Mouse (Mus musculus): ENCODE results near the gene Uvssa.
A peak's percentile ranks its signal among the peaks of the same experiment; 100 is the strongest.

The Uvssa gene

GRCm38 (mm10) chr5:33442927-33443710 is 64.8 kb downstream of the Uvssa start:
- DNase-seq (ENCODE audit: extremely low spot score, low spot score), result peak; percentile 84

DNA sequence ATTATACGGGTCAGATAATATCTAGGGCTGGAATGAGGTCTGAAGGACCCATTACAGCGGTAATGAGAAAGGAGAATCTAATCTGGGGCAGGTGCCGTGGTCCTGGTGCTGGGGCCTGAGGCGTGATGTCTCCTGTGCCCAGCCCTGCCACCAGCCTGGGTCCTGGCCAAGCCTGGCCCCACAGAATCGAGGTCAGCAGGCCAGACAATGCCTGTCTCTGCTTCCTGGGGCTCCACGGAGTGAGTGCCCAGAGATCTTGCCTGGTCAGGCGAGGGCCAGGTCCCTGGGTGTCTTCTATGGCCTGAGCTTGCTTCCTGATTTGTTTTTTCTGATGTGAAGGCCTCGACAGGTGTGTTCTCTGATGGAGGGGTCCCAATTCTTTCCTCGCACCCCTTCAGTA is 65.4 kb downstream of the Uvssa start:
- DNase-seq (ENCODE audit: extremely low spot score, low spot score), result no peak

- DNase-seq (ENCODE audit: extremely low spot score, low spot score), result no peak
Measured at GRCm38 (mm10) chr5:33455737-33456136, 77.4 kb downstream of the Uvssa start.

- DNase-seq (ENCODE audit: extremely low spot score, low spot score), result no peak
Measured at GRCm38 (mm10) chr5:33458132-33458622, 79.8 kb downstream of the Uvssa start.

DNA sequence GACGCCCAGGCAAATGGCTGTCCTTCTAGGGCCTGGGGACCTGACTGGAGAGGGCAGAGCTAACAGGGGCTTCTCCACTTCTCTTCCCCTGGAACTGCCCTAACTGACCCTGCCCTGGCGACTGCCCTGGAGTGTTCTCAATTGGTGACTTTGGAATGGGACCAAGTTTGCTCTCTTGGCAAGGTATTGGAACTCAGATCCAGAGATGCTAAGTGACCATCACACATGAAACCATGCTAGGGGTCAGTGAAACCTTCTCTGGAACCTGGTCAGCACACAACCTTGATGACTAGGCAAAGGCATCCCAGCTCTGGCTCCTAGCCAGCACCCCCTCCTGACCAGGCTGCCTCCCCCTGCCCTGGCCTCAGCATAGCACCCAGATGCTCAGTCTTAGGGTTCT is 80.8 kb downstream of the Uvssa start:
- DNase-seq (ENCODE audit: extremely low spot score, low spot score), result no peak

GRCm38 (mm10) chr5:33464390-33464789 is 86.0 kb downstream of the Uvssa start:
- no peak for DNase-seq (ENCODE audit: extremely low spot score, low spot score)

DNA sequence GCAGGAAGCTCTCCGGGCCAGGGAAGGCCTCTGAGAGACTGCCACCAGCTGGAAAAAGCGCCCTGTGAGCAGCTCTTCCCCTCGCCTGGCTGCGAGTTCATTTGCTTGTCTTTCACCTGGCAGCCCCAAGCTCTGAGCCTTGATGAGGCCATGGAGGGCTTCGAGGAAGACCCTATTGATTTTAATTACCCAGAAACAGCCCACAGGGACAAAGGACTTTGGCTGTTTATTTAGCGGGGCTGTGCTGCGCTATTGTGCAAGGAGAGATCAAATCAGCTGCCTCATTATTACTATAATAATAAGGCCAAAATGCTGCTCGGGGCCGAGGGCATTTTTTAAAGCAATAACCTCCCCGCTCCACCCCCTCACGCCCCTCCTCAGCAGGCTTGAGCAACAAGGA is 87.1 kb downstream of the Uvssa start:
- no peak for DNase-seq (ENCODE audit: extremely low spot score, low spot score)

All from neural tube, embryonic 10.5 days (tissue).